Mouse (Mus musculus) lung, adult 2 months (tissue): ENCODE measurements at regions not wholly inside any gene's neighbourhood (a gene's known extent, or its start where the extent isn't known, plus 50 kb on each side); places are given as distances from the start of the nearest gene placed in this dataset.

Source experiments
- CTCF ChIP-seq: fragments of 200-500 bp; IDR thresholded peaks from 2 replicates; pipeline ENCODE4 v1.5.1; 2011; ENCODE audit warnings: mild to moderate bottlenecking, low read length, control low read depth; ENCODE audit not compliant: insufficient read depth
- POLR2A ChIP-seq: fragments of 200-500 bp; IDR thresholded peaks from 2 replicates; pipeline ENCODE4 v1.6.1; 2011; ENCODE audit warnings: low read depth, mild to moderate bottlenecking, control low read depth, low read length, borderline replicate concordance; ENCODE audit errors: extremely low read depth

GRCm38 (mm10) chr10:96237572-96238130, 101.2 kb downstream of the Gm5426 start:
- TF ChIP-seq CTCF, result no peak
- TF ChIP-seq POLR2A, result no peak
